Mouse (Mus musculus) thymus, postnatal 4 days (tissue): ENCODE measurements around the gene Rras2.

Experiments used
- DNase-seq: peaks from one replicate; pipeline ENCODE4 v3.0.0; 2021

Rras2 gene

DNA sequence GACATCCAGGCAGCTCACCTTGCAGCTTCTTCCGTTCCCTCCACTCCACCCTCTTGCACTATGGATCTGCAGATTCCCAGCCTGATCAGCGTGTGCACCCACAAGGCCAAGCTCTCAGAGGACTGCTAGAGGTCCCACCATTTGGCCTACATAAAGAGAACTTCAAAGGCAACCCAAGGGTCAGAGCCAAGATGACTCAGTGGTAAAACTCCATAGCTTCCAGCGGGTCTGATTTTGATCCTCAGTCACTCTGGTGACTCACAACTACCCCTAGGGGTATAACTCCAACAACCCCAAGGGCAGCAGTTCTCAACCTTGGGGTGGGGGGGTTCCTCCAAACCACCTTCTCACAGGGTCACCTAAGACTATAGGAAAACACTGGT lies 47.1 kb downstream of the Rras2 start:
- DNase-seq = no peak

DNA sequence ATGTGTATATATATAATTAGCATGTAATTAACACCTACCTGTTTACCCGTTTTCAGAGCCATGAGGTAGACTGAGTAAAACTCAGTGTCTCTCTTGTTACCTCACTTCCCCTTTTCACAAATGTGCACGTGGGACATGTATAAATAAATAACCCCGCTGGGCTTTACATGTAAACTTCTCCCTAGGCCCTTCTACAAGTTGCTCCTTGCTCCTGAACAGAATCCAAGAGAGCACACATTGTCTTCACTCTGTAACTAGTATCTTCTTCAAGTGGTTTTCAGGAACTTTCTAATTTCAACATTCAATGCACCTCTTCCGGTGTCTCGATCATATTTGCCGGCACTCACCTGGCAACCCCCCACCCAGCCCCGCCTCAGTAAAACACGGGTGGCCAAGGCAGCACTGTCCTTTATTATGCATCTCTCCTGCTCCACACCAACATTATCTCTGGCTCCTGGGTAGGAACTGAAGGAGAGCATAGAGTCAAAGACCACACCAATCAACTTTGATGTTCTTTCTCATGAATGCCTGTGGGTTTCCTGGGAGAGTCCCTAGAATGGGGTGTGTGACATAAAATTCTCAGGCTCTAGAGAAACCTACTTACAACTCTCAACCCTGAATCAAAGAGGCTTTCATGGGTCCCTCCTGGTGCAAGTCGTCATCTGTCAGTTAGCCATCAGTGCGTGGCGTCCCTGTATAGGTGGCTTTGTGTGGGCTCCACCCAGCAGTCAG lies 47.7 kb downstream of the Rras2 start:
- peak; percentile 43 for DNase-seq

DNA sequence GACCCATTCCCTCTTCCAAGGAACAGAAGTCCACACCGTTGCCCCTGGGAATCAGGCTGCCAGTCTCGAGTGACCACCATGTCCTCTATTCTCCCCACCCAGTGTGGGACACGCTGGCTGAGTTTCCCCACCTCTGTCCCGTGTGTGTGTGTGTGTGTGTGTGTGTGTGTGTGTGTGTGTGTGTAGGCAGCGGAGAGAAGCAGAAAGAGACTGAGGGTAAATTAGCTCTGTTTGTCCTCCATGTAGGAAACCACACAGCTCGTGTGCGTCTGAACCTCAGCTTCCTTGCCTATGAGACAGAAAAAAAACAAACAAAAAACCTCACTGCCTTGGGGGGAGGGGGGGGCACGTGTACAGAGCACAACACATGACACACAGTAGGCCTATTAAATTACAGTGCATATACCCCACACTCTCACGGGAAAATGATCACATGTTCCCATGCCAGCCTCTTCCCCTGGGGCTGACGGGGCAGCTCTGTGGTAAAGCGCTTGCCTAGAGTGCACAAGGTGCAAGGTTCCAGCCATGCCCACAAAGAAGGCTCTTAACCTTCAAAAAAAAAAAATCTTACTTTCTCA lies 48.5 kb downstream of the Rras2 start:
- peak; percentile 40 for DNase-seq

DNA sequence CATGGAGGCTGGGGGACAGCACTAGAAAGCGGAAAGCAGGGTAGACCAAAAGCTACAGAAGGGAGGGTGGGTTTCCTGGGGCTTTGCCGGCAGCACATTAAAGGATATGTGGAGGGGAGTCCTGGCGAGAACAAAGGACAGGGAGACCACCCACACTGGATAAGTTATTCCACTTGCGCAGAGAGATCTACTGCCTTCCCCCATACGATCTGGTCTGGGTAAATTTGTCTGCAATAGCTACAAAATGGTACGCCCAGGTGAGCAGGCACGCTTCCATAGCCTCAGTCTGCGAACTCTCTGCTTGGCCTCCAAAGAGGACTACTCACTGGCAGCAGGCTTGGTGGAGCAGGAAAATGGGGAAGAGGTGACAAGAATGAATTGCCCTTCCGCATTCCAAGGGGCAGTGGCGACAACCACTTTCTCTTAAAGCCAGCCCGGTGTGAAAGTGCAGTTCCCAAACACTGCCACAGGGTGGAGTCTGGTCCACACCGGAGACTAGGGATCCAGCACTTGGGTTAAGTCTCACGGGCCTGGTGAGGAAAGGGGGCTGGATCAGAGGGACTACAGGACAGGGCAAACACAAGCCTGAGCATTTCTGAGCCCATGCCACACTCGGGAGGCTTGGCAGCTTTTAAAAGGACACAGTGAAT lies 50.9 kb downstream of the Rras2 start:
- peak; percentile 86 for DNase-seq

GRCm38 (mm10) chr7:114065407-114066185 lies 52.0 kb downstream of the Rras2 start:
- DNase-seq = no peak

DNA sequence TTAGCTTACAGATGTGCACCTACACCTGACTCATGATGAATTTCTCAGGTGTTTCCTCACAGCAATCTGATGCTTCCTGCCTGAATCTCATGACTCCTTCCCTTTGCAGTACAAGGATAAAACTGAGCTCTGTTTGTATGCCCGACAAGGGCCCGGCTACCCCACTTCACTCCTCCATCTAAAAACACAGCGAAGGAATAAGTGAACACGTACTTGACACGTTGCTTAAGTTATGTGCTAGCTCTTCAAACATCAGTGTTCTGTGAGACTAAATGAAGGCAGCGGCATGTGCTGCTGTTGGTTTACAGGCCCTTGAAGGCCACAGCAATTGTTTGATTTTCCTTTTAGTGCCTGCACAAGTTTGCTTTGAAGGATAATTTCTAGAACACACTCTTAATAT lies 53.6 kb downstream of the Rras2 start:
- no peak for DNase-seq

DNA sequence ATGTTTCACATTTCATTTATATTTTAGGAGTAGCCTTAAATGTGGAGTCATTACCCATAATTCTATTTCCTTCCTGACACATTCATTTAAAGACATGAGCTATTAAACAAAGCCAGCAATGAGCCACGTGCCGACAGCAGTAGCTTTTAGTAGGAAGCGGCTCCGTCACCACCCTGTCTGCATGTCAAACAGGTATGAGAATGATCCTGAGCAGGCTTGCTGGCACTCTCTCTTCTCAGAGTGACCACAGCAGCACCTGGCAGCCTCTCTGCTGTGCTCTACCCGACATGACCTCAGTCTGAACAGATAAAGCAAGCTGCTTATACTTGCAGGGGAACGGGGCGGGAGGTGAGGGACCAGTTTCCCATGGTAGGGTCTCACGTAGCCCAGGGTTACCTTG lies 54.0 kb downstream of the Rras2 start:
- no peak for DNase-seq

GRCm38 (mm10) chr7:114062451-114062850 lies 55.1 kb downstream of the Rras2 start:
- no peak for DNase-seq

GRCm38 (mm10) chr7:114060445-114060844 lies 57.1 kb downstream of the Rras2 start:
- no peak for DNase-seq

DNA sequence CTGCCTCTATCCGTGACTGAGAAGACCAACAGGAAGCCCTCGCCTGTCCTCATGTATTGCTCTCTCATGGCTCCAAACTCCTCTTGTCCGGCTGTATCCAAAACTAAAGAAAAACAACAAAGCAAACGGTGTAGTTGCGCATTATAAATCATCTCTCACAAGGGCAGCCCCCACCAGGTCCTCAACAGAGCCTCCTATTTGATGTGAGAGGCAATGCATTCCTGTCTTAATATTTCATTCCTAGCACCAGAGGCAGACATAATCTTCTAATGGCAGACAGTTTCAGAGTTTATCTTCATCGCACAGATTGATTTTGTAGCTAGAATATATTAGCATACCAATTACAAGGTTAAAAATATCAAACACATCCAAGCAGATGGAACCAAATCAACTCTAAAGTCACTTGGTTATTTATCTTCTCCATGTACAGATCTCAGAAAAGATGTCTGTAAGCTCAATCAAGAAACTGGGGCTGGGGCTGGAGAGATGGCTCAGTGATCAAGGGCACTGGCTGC lies 58.6 kb downstream of the Rras2 start:
- no peak for DNase-seq

DNA sequence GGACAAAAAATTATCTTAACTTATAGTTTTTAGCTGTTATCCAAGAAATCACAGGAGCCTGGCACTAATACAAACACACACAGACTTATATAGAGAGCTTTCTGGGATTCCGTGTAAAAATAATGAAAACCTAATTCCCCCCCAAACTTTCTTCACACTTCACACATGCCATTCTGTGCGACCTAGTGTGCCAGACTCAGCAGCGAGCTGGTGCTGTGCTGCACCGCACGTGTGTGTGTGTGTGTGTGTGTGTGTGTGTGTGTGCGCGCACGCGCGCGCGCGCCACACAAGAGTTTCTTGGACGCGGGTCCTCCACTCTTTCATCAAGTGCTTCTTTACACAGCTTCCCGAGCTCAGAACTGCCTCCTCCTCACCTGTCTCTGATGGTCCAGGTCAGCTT lies 59.4 kb downstream of the Rras2 start:
- no peak for DNase-seq

- no peak for DNase-seq
These were observed 63.9 kb downstream of the Rras2 start for GRCm38 (mm10) chr7:114053720-114054119.

DNA sequence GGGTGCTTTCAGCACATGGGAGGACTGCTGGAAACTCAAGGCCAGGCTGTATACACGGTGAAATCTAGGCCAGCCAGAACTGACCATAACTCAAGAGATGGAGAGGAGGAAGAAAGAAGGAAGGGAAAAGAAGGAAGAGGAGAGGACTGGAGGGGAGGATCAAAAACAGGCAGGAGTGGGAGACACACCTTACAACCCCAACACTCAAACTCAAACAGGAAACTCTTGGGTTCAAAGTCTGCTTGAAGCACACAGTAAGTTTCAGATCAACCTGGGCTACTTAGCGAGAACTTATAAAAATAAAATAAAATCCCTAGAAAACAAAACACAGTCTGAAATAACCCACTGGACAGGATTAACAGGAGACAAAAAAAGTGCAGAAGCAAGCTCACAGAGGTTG lies 71.8 kb downstream of the Rras2 start:
- no peak for DNase-seq

GRCm38 (mm10) chr7:114043929-114044549 lies 73.5 kb downstream of the Rras2 start:
- DNase-seq = no peak

DNA sequence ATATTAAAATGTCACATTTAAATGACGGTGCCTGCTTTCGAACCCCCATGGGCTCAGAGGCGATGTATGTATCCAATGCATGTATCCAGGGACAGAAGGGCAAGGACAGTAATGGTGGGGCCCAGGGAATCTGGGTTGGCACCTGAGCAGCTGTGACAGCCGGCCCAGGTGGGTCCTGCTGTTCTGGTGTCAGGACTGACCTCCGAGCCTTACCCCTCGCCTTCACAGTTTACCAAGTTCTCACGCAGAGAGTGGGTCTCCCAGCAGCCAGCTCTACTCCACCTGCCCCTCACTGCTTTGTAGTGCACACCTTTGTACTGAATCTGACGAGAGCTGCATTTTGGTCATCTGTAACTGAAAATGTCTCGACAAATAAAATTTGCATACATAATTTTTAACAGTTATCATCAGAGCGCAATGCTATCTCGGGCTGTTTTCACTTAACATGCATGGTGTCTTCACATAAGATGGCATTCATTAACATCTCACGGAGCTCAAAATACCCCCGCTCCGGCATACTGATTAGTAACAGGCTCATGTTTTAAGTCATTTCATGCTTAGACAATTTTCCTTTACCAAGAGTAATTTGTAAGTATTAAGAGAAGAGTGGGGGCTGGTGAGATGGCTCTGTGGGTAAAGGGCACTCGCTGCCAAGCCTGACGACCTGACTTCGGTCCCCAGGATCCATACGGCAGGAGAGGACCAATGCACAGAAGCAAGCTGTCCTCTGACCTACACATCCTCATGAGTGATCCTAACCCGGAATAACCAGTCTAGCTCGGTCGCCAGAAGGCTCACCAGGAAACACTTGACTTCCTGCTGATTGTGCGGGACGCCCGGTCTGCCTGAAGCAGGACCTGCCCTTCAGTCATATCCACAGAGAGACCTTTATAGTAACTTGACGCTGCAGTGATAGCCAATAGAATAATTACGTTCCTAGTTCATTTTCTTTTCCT lies 74.3 kb downstream of the Rras2 start:
- no peak for DNase-seq

- DNase-seq = no peak
These were observed 76.2 kb downstream of the Rras2 start for GRCm38 (mm10) chr7:114041349-114041748.

DNA sequence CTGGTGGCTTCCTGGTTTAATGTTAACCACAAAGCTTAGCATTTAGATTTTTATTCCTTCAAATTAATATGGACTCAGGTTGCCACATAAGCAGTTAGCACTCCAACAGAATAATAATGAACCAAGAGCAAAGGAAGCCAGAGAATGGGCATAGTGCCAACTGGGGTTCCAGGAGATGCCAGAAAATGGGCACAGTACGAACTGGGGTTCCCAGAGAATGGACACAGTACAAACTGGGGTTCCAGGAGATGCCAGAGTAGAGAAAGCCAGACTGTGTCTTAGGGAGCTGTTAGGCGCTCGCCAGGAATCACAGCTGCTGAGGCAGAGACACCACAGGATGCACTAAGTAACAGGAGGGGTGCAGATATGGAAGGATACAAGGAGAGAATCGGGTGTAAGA lies 80.3 kb downstream of the Rras2 start:
- DNase-seq = no peak

DNA sequence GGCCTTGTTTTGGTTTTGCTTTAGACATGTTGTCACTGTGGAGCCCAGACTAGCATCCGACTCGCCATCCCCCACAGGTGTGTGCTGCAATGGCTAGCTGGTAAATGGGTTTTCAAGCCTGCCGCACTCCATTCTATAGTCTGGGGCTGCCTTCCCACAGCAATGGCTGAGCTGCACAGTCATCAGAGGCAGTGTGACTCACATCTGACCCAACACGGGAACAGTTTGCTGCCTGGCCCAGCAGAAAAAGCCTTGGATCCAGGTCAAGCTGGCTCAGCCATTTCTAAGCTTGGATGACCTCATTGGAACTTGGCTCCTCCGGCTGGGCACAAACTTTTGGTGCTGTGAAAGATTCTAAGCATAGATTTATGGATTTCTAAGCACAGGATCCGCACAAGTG lies 88.0 kb downstream of the Rras2 start:
- no peak for DNase-seq

GRCm38 (mm10) chr7:114028828-114029227 lies 88.8 kb downstream of the Rras2 start:
- DNase-seq = no peak

GRCm38 (mm10) chr7:114027406-114027805 lies 90.2 kb downstream of the Rras2 start:
- no peak for DNase-seq

- DNase-seq = no peak
These were observed 90.7 kb downstream of the Rras2 start for GRCm38 (mm10) chr7:114026923-114027322.

DNA sequence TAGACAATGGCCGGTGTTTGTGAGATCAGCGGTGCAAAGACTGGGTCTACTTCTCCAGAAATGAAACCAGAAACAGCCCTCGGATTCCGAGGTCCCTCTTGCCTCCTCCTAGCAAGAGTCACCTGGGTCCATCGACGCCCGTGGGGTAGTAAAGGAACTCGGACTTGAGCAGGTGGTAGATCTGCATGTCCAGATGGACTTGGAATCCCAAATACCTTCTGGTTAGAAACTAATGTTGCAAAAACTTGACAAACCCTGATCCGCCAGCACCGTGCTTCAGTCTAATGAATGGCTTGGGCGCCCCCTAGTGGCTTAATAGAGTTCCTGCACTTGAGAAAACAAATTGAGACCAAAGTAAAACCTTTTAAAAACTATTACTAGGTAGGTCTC lies 96.9 kb downstream of the Rras2 start:
- peak; percentile 78 for DNase-seq
